Mouse (Mus musculus): ENCODE results near the gene Mrtfa.
"Not testable (repeated sequence)": the region's sequence is repeated elsewhere in the genome, so short reads cannot be mapped to it uniquely, and the experiment has no call there.

Gene Mrtfa

DNA sequence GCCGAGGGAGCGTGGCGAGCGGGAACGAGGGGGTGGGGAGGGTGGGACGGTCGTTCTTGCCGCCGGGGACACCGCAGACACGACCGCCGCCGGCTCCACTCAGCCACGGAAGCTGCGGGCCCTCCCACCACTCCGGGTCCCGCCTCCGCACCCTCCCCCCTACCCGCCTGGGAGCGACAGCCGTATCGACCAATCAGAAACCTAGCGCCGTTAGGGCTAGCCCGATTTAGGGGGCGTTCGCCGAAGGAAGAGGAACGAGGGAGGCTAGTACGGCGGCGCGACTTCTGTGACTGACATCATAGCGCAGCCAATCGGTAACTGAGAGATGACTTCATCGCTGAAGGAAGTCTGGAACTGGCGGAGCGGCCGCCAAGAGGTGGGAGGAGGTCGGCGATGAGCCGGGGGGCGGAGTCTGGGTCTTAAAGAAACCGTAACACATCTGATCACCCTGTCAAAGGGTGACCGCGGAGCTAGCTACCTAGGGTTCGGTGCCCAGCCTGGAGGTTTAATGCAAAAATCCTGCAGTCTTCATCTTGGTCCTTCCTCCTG is at the start of gene Mrtfa:
Gene Mrtfa (minus strand): TSS at position 128 of the 549 bp plus-strand sequence.
- DNase-seq, result peak; percentile 100

DNA sequence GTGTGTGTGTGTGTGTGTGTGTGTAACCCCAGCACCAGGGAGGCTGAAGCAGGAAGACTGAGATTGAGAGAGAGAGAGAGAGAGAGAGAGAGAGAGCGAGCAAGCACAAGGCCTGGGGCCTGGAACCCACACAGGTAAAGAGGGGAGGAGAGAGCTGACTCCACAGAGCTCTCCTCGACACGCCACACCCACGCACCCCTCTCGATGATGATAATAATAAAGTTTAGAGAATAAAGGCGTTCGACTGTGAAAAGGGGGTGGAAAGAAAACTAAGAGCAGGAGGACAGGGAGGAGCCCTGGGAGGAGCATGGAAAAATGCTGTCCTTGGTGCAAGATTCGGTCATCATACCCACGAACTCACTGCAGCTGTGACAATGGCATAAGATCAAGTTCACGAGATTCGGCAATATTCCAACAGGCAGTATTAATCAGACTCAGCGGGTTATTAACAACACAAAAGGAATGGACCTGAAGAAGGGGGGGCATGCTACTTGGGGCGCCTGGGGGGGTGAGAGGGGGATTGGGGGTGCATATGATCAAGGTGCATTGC is 49.3 kb upstream of the Mrtfa start:
- DNase-seq, result no peak

DNA sequence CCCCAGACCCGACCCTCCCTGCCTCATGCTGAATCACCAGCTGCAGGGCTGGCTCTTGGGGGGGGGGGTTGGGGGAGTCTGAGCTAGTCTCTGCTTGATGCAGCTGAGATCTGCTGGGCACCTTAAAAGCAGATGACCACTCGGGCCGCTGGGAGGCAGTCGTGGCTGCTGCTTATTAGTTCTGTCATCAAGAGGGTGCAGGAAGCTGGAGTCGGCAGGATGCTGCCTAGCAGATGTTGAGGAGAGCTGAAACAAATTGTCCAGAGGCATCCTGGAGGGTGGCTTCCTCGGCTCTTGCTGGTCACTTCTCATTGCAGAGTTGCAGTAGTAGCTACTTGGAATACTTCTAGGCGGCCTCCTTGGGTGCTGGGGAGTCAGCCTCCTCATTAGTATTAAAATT is 48.7 kb upstream of the Mrtfa start:
- DNase-seq, result peak; percentile 44

DNA sequence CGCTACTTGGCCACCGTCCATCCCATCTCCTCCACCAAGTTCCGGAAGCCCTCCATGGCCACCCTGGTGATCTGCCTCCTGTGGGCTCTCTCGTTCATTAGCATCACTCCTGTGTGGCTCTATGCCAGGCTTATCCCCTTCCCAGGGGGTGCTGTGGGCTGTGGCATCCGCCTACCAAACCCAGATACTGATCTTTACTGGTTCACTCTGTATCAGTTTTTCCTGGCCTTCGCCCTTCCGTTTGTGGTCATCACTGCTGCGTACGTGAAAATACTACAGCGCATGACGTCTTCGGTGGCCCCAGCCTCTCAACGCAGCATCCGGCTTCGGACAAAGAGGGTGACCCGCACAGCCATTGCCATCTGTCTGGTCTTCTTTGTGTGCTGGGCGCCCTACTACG is 46.9 kb upstream of the Mrtfa start:
- DNase-seq, result no peak

DNA sequence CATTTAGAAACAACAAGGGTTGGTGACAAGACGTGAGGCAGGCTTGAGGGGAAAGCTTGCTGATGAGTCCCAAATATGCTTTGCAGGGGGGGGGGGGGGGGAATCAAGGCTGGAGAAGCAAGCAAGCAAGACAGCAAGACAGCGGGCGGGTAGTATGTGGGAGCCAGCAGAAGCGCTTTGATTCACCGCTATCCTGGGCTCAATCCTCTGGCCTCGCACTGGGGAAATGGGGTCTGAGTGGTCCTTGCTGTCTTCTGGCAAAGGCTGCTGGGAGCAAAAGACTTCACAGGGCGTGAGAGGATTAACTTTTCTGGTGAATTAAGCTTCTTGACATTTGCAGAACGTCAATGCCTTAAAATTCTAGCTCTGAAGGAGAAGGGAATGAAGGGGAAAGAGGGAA is 45.5 kb upstream of the Mrtfa start:
- no peak for DNase-seq

DNA sequence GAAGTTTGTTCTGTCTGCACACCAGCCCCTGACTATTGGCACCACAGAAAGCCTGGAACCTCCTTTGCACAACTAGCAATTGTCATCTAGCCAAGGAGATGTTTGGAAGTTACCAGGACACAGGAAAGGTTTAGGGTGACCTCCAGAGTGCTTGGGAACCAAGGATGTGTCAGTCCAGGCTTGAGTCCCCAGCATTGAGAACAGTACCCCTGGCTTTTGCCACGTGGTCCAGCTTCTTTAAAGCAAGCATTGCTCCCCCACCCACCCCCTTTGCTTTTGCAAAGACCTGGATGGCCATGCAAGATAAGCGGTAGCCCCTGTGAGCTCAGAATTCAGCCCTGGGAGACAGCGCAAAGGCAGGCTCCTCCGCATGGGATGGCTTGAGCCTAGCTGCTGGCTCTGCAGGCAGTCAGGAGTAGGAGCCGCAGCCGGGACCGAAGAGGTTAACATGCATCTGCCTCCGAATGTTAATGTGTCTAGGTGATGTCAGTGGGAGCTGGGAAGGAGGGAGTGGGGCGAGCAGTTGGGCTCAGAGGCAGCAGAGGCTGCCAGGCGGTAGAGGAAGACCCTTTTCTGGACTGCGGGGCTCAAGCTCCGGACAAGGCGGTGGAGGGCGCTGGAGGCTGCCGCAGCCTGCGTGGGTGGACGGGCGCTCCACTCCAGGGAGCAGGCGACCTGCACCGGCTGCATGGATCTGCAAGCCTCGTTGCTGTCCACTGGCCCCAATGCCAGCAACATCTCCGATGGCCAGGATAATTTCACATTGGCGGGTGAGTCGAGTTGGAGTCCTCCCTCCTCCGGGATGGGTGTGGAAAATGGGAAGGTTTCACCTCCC is 44.7 kb upstream of the Mrtfa start, which contains the start of gene Mchr1:
Gene Mchr1 (plus strand): TSS at position 414 of the 835 bp plus-strand sequence.
- peak; percentile 77 for DNase-seq

DNA sequence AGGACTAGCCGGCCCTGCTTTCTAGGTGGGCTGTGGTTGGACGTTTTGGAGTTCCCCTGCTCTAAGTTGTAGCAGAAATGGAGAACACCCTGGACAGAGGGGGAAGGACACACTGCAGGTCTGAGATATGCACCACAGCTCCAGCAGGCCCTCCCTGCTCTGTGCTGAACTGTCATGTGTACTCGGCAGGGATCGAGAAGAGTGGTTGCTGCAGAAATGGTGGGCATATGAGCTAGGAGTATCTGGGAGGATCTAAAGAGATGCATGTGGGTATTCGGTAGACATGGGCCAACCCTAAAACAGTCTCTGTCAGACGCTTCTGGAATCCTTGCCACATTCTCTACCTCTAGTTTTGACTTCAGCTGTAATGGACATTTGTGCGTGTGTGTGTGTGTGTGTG is 40.8 kb upstream of the Mrtfa start:
- no peak for DNase-seq

DNA sequence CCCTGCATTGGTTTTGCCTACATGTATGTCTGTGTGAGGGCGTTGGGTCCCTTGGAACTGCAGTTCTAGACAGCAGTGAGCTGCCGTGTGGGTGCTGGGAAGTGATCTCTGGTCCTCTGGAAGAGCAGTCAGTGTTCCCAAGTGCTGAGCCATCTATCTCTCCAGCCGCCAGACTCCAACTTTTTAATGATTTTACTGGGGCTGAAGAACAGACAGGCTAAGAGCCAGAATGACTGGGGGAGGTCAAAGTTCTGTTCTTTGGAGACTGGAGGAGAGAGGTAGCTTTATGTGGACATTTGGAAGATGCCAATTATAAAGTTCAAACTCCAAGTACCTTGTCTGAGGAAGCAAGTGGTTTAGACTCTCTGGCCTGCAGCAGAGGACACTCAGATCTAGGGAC is 39.2 kb upstream of the Mrtfa start:
- DNase-seq, result no peak

DNA sequence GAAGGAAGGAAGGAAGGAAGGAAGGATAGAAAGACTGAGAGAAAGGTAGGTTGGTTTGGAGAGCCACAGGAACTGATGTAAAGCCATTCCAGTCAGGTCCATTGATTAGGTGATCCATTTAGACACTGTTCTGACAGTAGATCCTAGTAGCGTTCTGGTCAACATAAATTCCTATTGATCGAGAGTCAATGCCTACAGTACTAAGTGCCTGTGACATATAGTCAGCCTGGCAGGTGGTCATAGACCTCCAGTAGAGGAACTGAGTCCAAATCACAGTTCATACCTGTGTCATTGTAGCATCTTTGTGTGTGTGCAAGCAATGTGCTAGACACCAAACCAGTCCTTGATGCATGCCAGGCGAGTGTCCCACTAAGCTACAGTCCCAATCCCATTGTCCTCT is 37.7 kb upstream of the Mrtfa start:
- DNase-seq, result no peak

DNA sequence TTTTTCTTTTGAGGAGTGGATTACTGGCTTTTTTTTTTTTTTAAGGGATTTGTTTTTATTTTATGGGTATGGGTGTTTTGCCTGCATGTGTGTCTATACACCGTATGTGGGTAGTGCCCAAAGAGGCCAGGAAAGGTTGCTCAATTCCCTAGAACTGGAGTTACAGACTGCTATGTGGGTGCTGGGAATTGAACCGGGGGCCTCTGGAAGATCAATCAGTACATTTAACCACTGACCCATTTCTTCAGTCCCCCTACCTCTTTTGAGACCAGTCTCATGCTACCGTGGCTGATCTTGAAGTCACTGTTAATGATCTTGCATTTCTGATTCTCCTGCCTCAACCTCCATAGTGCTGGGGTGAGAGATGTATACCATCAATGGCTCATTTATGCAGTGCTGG is 36.7 kb upstream of the Mrtfa start:
- no peak for DNase-seq

DNA sequence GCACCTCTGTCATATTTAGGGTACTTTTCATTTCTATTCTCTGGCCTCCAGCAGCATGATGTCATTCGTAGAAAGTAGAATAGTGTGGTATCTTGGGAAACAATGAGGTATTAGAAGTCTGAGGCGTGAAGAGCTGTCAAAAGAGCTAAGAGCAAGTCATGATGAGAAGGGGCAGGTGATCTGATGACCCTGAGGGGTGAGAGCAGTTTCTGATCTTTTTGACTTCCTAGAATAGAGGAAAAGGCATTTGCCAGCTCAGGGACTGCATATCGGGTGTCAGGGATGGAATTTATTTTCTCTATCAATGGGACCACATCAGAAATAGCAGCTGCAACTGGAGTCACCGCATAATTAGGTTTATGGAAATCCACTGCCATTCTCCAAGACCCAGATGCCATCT is 36.2 kb upstream of the Mrtfa start:
- DNase-seq, result no peak

DNA sequence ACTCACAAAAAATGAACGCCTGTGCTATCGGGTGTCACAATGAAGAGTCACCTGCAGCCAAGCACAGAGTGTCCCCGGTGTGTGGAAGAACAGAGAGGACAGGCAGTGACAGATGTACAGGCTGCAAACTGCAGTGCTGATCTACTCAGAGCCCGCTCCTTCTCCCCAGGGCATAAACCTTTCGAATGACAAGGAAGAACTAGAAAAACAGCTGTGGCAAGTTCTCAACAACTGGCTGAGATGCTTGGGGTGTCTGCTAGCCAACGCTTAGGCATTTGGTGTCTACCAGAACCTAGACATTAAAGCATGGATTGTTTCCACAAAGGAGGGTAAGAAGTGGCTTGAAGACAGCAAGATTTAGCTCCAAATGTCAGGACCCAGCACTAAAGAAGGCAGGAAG is 35.2 kb upstream of the Mrtfa start:
- no peak for DNase-seq

DNA sequence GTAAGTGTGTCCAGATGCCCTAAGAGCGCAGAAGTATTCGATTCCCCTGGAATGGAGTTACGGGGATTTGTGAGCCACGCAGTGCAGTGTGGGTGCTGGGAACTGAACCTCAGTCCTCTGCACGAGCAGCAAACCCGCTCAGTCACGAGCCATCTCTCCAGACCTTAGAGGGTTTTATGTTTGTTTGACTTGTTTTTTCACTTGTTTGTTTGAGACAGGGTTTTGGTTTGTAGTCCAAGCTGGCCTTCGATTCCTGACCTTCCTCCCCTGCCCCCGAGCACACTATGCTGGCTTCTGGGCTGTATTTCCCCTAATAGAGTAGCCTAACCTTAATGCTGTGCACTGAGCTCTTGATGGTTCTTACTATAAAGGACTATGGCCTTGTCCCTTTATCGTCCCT is 34.5 kb upstream of the Mrtfa start:
- no peak for DNase-seq

DNA sequence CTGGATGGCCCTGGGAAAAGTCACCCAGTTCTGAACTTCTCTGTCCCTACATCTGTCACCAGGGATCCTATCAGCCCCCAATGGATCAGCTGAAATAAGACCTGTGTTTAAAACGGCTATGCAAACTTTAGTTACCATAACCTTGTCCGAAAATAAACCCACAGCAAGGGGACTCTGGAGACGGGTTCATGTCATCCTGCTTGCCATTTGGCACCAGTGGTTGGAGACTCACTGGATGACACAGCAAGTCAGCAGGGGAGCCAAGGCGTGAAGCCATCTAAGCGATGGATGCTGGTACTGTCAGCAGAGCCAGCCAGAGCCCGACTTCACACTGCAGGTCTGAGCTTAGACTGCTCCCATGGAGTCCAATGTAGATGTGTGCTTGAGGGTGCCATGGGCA is 30.9 kb upstream of the Mrtfa start:
- DNase-seq, result no peak

DNA sequence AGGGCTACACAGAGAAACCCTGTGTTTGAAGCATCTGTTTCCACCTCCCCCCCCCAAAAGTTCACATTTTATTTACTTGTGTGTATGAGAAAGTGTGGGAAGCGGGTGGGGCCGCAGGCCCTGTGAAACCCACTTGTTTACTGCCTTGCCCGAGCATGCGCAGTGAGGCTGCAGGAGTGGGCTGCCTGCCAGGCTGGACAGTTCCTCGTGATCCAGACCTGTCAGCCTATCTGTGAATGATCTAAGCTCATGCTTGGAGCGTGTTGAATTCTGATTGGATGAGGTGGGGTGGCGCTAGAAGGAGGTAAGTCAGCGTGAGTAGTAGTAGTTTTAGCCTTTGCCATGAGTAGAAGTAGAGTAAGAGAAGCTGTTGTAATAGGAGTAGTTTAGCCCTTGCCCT is 29.5 kb upstream of the Mrtfa start:
- not testable (repeated sequence) for DNase-seq

DNA sequence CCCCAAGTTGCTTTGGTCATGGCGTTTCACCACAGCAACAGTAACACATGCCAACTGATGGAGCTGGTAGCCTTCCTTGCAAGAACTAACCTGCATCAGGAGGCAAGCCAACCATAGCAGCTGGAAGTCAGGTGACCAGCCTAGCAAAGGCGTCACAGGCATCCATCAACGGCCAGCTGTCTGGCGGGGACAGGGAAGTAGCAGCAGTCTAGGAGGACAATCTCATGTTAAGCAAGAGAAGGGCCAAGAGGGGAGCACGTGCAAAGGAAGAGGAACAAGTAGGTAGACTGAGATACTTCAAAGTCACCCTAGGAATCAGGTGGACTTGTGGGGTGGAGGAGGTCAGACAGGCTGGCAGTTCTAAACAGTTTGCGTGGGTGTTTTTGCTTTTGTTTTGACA is 28.5 kb upstream of the Mrtfa start:
- no peak for DNase-seq

DNA sequence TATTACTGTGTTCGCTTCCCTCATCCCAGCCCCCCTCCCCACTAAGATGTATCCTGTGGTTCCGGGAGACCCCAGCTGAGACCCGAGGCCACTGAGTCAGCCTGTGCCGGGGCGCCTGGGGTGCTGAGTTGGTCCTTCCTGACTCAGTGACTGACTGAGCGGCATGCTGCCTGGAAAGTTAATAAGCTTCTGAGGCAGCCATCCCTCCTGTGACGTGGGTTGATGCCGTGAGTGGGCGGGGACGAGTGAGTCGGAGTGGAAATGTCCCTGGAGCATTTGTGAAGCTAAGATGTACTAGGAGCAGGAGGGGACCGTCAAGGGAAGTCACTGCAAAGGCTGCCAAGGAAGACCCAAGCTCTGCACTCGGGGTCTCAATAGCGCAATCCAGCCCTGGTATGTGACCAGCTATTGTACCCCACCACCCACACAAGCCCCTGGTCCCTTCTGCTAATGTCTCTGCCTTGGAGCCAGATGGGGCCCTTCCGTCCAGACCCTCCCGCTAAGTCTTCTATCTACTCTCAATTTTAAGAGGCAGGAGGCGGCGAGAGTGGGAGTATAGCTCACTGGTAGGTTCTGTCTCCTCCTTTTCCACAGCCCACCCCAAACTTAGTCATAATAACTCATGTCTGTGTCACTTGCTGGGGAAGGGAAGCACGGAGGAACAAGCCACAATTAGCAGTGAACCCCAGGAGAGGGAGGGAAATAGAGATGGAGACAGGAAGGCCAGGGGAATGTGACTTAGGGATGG is 26.5 kb upstream of the Mrtfa start:
- DNase-seq, result peak; percentile 76

DNA sequence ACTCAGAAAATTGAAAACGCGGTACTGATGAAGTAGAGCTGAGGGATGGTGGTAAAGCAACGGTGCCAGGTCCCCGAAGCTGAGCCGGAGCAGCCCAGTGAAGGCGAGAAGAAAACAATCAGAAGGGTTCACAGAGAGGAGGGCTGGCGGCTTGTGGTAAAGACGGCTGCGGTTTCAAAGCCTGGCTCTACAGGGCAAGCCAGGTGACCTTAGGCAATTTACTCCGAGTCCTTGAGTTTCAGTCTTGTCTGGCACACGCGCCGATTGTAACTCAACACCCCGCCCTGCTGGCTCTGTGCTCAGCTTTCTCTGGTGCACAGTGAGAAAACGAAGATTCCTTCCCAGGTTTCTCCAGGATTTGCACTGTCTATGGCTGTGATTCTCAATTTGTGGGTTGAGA is 22.4 kb upstream of the Mrtfa start:
- DNase-seq, result no peak

DNA sequence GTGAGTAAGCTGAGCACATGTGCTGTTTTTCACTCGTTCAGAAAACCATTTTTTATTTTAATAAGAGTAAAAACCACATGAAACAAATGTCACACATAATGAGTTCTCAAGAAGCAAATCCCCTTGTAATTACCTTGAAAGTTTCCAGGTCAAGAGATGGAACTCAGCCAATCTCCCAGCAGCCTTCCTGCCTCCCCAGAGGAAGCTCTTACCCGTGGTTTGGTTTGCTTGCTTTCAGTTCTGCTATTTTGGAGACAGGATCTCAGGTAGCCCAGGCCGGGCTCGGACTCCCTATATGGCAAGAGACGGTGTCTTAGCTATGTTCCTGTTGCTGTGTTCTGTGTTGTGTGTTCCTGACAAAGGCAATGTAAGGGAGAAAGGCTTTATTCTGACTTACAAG is 19.9 kb upstream of the Mrtfa start:
- DNase-seq, result no peak

DNA sequence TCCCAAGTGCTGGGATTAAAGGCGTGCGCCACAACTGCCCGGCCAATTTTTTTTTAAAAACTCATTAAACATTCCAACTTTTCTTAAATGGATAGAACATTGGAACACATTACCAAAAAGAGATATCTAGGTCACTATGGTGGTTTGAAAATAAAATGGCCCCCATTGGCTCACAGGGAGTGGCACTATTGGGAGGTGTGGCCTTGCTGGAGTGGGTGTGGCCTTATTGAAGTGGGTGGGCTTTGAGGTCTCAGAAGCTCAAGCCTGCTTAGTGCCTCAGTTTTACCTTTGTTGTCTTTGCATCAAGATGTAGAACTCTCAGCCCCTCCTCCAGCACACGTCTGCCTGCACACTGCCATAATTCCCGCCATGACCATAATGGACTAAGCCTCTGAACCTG is 11.9 kb upstream of the Mrtfa start:
- DNase-seq, result no peak

DNA sequence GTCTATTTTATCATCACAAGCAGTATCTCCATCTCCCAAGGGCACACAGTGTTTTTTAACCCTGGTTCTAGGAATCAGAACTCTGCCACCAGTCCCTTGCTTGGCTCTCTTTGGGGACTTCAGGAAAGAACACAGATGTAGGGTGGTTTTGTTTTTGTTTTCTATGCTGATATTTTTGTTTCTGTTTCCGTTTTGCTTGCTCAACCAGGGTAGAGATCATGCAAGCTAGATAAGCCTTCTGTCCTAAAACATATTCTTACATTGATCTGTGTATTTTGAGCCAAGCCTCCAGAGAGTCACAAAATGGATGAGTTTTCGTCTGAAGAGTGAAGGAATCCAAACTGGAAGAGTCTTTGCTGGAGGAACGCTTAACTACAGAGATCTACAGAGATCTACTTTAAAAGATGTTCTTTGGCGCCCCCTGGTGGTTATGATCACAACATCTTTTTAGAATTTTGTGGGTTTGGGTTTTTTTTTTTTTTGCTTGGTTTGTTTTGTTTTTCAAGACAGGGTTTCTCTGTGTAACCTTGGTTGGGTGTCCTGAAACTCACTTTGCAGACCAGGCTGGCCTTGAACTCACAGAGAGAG is 8.9 kb upstream of the Mrtfa start:
- peak; percentile 44 for DNase-seq

DNA sequence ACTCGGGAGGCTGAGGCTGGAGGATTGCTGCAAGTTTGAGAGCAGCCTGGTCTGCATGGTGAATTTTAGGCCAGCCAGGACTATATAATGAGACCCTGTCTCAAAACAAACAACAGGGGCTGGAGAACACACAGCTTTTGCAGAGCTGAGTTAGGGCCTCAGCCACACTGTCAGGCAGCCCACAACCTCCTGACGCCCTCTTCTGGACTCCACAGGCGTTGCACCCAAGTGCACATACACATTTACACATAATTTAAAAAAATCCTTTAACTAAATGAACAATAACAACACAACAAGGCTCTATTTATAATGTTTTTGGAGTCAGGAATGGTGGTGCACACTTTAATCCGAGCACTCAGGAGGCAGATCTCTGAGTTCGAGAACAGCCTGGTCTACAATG is 7.9 kb upstream of the Mrtfa start:
- no peak for DNase-seq

DNA sequence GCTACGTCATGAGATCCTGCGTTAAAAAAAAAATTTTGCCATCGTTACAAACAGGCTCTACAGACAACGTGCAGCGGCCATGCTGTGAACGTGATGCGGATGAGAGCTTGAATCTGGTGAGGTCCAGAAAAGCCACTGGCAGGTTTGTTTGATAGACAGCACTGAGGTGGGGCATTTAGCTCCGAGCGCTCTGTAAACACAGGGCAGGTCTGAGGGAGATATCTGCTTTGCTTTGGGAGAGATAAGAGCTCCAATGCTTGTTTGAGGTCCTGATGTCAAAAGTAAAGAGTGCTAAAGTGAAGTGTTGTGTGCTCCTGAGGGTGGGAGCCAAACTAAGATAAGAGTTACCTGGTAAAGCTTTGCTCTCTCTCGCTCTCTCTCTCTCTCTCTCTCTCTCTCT is 6.6 kb upstream of the Mrtfa start:
- no peak for DNase-seq

Data from layer of hippocampus, adult 9-11 months (tissue).